In the genomic region with DNA sequence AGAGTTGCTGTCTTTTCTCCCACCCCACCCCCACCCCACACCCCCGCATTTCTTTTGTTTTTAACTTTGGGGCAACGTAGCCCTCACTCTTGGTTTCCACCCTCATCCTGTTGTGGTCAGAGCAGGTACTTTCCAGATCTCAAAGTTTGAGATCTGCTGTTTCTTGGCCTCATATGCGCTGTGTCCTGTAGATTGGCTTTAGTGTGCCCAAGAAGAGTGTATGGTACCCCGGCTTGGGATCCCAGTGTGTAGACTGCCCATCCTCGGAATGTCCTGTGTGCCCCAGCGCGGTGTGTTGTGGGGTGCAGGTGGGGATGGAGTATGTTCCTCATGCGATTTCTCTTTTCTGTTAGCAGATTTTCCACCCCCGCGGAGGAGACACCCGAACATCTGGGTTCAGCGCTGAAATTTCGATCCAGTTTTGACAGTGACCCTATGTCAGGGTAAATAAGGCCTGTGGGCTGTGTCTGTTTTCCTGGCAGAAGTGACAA, we compare ENCODE assay signal across 12 mouse cellular contexts. TPM values are rescaled to one million over a fixed set of nuclear protein-coding genes. Genes with fewer than 3 reads are reported as not detected.
DNase-seq lines count a peak whose midpoint lies in the region.
"Had no signal": no experiment of that assay in that cellular context is flagged by ENCODE, and none has a peak within 500 bp of the region (broad histone marks: within the 10 kb centered on the region; RNA-seq: fewer than 3 reads in every experiment).

No protein-coding gene starts in this region.

- no peaks in the 10 kb centered on the region for H3K27me3 ChIP-seq in embryonic facial prominence, embryonic 10.5 days (replicated peaks; ENCODE audit: low read depth, poor library complexity, severe bottlenecking)

- no peaks in the 10 kb centered on the region for H3K9me3 ChIP-seq in embryonic facial prominence, embryonic 10.5 days
- H3K9me3 ChIP-seq: heart, embryonic 10.5 days had no signal

- peaks cover 26% of the 10 kb centered on the region for H3K4me1 ChIP-seq in embryonic facial prominence, embryonic 10.5 days

- no peak overlapping the region for H3K27ac ChIP-seq in embryonic facial prominence, embryonic 10.5 days (replicated peaks)
- H3K27ac ChIP-seq: heart, embryonic 10.5 days; layer of hippocampus, adult 2 months; liver, embryonic 14.5 days had no signal

- WGBS in embryonic facial prominence, embryonic 10.5 days: 90% methylated on average over 13 of the region's 13 CpGs

- DNase-seq in cerebellum, adult 9-11 months: peak; percentile 5
- DNase-seq in cerebellum, postnatal 4 days (ENCODE audit: low spot score in 2 of 2): no peak
- peak; percentile 15 to 20 for DNase-seq in right cerebral cortex, postnatal 10 days (ENCODE audit: low spot score in 2 of 2)
- no peak for DNase-seq in right cerebral cortex, adult 18-20 months
- peak; percentile 85 to 86 for DNase-seq in natural killer cell, adult 2 months (ENCODE audit: low spot score in 2 of 2)
- DNase-seq in thymus, postnatal 36 days: peak; percentile 47 to 54
- no peak for DNase-seq in cerebellum, adult 18-20 months
- DNase-seq in embryonic facial prominence, embryonic 10.5 days (ENCODE audit: low spot score): no peak
- DNase-seq: cerebellum, adult 2 months had no signal

- H3K4me3 ChIP-seq in embryonic facial prominence, embryonic 10.5 days: no peak overlapping the region
- H3K4me3 ChIP-seq: heart, embryonic 10.5 days; layer of hippocampus, adult 2 months had no signal

- peaks cover 29% of the 10 kb centered on the region for H3K36me3 ChIP-seq in embryonic facial prominence, embryonic 10.5 days (replicated peaks)

RNA-seq across cellular contexts. Expression of gene Trex1, which starts 8.5 kb away (rescaled TPM):
- polyA plus RNA-seq in embryonic facial prominence, embryonic 10.5 days (2016; fragmentation: Nextera tagmentation; extraction: Ambion mirVana): 8.4 and 10.3 TPM in 2 replicates

RNA-seq across cellular contexts. Expression of gene Shisa5, which starts 12.7 kb away (rescaled TPM):
- polyA plus RNA-seq in embryonic facial prominence, embryonic 10.5 days (2016; fragmentation: Nextera tagmentation; extraction: Ambion mirVana): 38.4 and 42.0 TPM in 2 replicates

RNA-seq across cellular contexts. Expression of gene Atrip, which starts 22.9 kb away (rescaled TPM):
- 35.9 and 36.7 TPM in 2 replicates for polyA plus RNA-seq in embryonic facial prominence, embryonic 10.5 days (2016; fragmentation: Nextera tagmentation; extraction: Ambion mirVana)

RNA-seq across cellular contexts. Expression of gene Ccdc51, which starts 31.2 kb away (rescaled TPM):
- 11.8 and 13.3 TPM in 2 replicates for polyA plus RNA-seq in embryonic facial prominence, embryonic 10.5 days (2016; fragmentation: Nextera tagmentation; extraction: Ambion mirVana)

RNA-seq across cellular contexts. Expression of gene Tma7, which starts 31.3 kb away (rescaled TPM):
- 784 and 812 TPM in 2 replicates for polyA plus RNA-seq in embryonic facial prominence, embryonic 10.5 days (2016; fragmentation: Nextera tagmentation; extraction: Ambion mirVana)

Comparison
In these comparisons a context has a peak if more than half of its experiments do, and no peak if none do; other contexts are left out.
1. DNase-seq: peak in cerebellum, adult 9-11 months (single experiment), right cerebral cortex, postnatal 10 days (2 of 2), natural killer cell, adult 2 months (2 of 2) and thymus, postnatal 36 days (2 of 2); none in cerebellum, postnatal 4 days (0 of 2), right cerebral cortex, adult 18-20 months (single experiment), cerebellum, adult 18-20 months (0 of 2) and embryonic facial prominence, embryonic 10.5 days (single experiment).